Mouse (Mus musculus) G1E (cell line): ENCODE results near the gene B3galt1.

Source experiments
- CTCF ChIP-seq: IDR thresholded peaks from 2 replicates; pipeline ENCODE4 v1.5.1; 2012; ENCODE audit warnings: low read depth, low read length, inconsistent platforms, mixed read lengths
- GATA1 ChIP-seq: IDR thresholded peaks from 2 replicates; pipeline ENCODE4 v1.6.1; 2012; ENCODE audit warnings: borderline replicate concordance, low read length, inconsistent platforms, mixed read lengths
- POLR2AphosphoS5 ChIP-seq: IDR thresholded peaks from 2 replicates; pipeline ENCODE4 v1.6.1; 2012; ENCODE audit warnings: low read depth, low read length, inconsistent platforms; ENCODE audit not compliant: insufficient replicate concordance
- TAL1 ChIP-seq: conservative IDR thresholded peaks from 2 replicates; pipeline ENCODE4 v1.6.1; 2012; ENCODE audit warnings: low read depth, low read length, inconsistent platforms, mixed read lengths

- TF ChIP-seq CTCF = no peak
- no peak for TF ChIP-seq GATA1
- no peak for TF ChIP-seq TAL1
- no peak for TF ChIP-seq POLR2AphosphoS5
Observed at GRCm38 (mm10) chr2:67677697-67678096, 112.0 kb downstream of the B3galt1 start.
